Mouse (Mus musculus): ENCODE measurements at regions not wholly inside any gene's neighbourhood (a gene's known extent, or its start where the extent isn't known, plus 50 kb on each side); places are given as distances from the start of the nearest gene placed in this dataset.
A peak's percentile ranks its signal among the peaks of the same experiment; 100 is the strongest.

GRCm38 (mm10) chr1:61525881-61526280, 112.7 kb upstream of the Pard3b start:
- Histone ChIP-seq H3K9me3 (ENCODE audit: control insufficient read depth, low read length) (no peaks in the 10 kb centered on the region), H3K27me3 (ENCODE audit: control insufficient read depth, insufficient read depth, low read length) (no peaks in the 10 kb centered on the region), H3K4me3 (replicated peaks; ENCODE audit: low read depth, low read length) (no peak overlapping the region), H3K36me3 (ENCODE audit: control insufficient read depth, insufficient read depth, low read length) (no peaks in the 10 kb centered on the region), H3K9ac (replicated peaks; ENCODE audit: low read length) (no peak overlapping the region), H3K4me2 (ENCODE audit: low read length) (no peak overlapping the region), H3K27ac (replicated peaks; ENCODE audit: low read depth, low read length) (no peak overlapping the region), H3K4me1 (ENCODE audit: control insufficient read depth, insufficient read depth, low read length) (peaks cover 6% of the 10 kb centered on the region; the same call in 1 of the 2 replicates)
- no peak for DNase-seq
- 81% methylated on average over 8 of the region's 8 CpGs for WGBS
- ATAC-seq (ENCODE audit: low FRiP score, low TSS enrichment), result no peak

GRCm38 (mm10) chr1:61528757-61529156, 109.9 kb upstream of the Pard3b start:
- no peaks in the 10 kb centered on the region for H3K27me3 ChIP-seq (ENCODE audit: control insufficient read depth, insufficient read depth, low read length)
- H3K27ac ChIP-seq (replicated peaks; ENCODE audit: low read depth, low read length), result no peak overlapping the region
- H3K9ac ChIP-seq (replicated peaks; ENCODE audit: low read length), result no peak overlapping the region
- no peak overlapping the region for H3K4me3 ChIP-seq (replicated peaks; ENCODE audit: low read depth, low read length)
- WGBS, result 72% methylated on average over 15 of the region's 15 CpGs
- H3K4me2 ChIP-seq (ENCODE audit: low read length), result no peak overlapping the region
- H3K4me1 ChIP-seq (ENCODE audit: control insufficient read depth, insufficient read depth, low read length), result peaks cover 13% of the 10 kb centered on the region
- peak; percentile 60 for DNase-seq
- H3K36me3 ChIP-seq (ENCODE audit: control insufficient read depth, insufficient read depth, low read length), result no peaks in the 10 kb centered on the region
- ATAC-seq (ENCODE audit: low FRiP score, low TSS enrichment), result no peak
- no peaks in the 10 kb centered on the region for H3K9me3 ChIP-seq (ENCODE audit: control insufficient read depth, low read length)

- no peak overlapping the region for H3K27ac ChIP-seq (replicated peaks; ENCODE audit: low read depth, low read length)
- no peaks in the 10 kb centered on the region for H3K9me3 ChIP-seq (ENCODE audit: control insufficient read depth, low read length)
- H3K27me3 ChIP-seq (ENCODE audit: control insufficient read depth, insufficient read depth, low read length), result no peaks in the 10 kb centered on the region
- no peaks in the 10 kb centered on the region for H3K36me3 ChIP-seq (ENCODE audit: control insufficient read depth, insufficient read depth, low read length)
- ATAC-seq (ENCODE audit: low FRiP score, low TSS enrichment), result no peak
- peak; percentile 53 for DNase-seq
- no peak overlapping the region for H3K4me2 ChIP-seq (ENCODE audit: low read length)
- H3K4me3 ChIP-seq (replicated peaks; ENCODE audit: low read depth, low read length), result no peak overlapping the region
- peaks cover 13% of the 10 kb centered on the region for H3K4me1 ChIP-seq (ENCODE audit: control insufficient read depth, insufficient read depth, low read length)
- no peak overlapping the region for H3K9ac ChIP-seq (replicated peaks; ENCODE audit: low read length)
- 25% methylated on average over 3 of the region's 3 CpGs for WGBS
These were observed 108.5 kb upstream of the Pard3b start for GRCm38 (mm10) chr1:61530166-61530565.

- no peaks in the 10 kb centered on the region for H3K27me3 ChIP-seq (ENCODE audit: control insufficient read depth, insufficient read depth, low read length)
- H3K9ac ChIP-seq (replicated peaks; ENCODE audit: low read length), result 0 out of 2 replicates have a peak overlapping the region, but pooled peaks have one; percentile 9
- 30% methylated on average over 5 of the region's 5 CpGs for WGBS
- H3K4me3 ChIP-seq (replicated peaks; ENCODE audit: low read depth, low read length), result no peak overlapping the region
- no peaks in the 10 kb centered on the region for H3K36me3 ChIP-seq (ENCODE audit: control insufficient read depth, insufficient read depth, low read length)
- H3K9me3 ChIP-seq (ENCODE audit: control insufficient read depth, low read length), result no peaks in the 10 kb centered on the region
- ATAC-seq (ENCODE audit: low FRiP score, low TSS enrichment), result peak; percentile 57
- peaks cover 13% of the 10 kb centered on the region for H3K4me1 ChIP-seq (ENCODE audit: control insufficient read depth, insufficient read depth, low read length)
- H3K27ac ChIP-seq (replicated peaks; ENCODE audit: low read depth, low read length), result no peak overlapping the region
- no peak overlapping the region for H3K4me2 ChIP-seq (ENCODE audit: low read length)
- peak; percentile 73 for DNase-seq
These were observed 107.1 kb upstream of the Pard3b start for GRCm38 (mm10) chr1:61531487-61531886.

GRCm38 (mm10) chr1:61540081-61540480, 98.5 kb upstream of the Pard3b start:
- no peak for ATAC-seq (ENCODE audit: low FRiP score, low TSS enrichment)
- no peaks in the 10 kb centered on the region for H3K27me3 ChIP-seq (ENCODE audit: control insufficient read depth, insufficient read depth, low read length)

GRCm38 (mm10) chr1:61541166-61541565, 97.5 kb upstream of the Pard3b start:
- no peak overlapping the region for H3K4me2 ChIP-seq (ENCODE audit: low read length)
- WGBS, result 97% methylated on average over 4 of the region's 4 CpGs
- no peak overlapping the region for H3K4me3 ChIP-seq (replicated peaks; ENCODE audit: low read depth, low read length)
- no peaks in the 10 kb centered on the region for H3K4me1 ChIP-seq (ENCODE audit: control insufficient read depth, insufficient read depth, low read length)
- no peak overlapping the region for H3K27ac ChIP-seq (replicated peaks; ENCODE audit: low read depth, low read length)
- no peak overlapping the region for H3K9ac ChIP-seq (replicated peaks; ENCODE audit: low read length)
- ATAC-seq (ENCODE audit: low FRiP score, low TSS enrichment), result no peak
- no peaks in the 10 kb centered on the region for H3K27me3 ChIP-seq (ENCODE audit: control insufficient read depth, insufficient read depth, low read length)
- H3K9me3 ChIP-seq (ENCODE audit: control insufficient read depth, low read length), result no peaks in the 10 kb centered on the region
- H3K36me3 ChIP-seq (ENCODE audit: control insufficient read depth, insufficient read depth, low read length), result no peaks in the 10 kb centered on the region
- no peak for DNase-seq

More at GRCm38 (mm10) chr1:61540081-61540480, 98.5 kb upstream of the Pard3b start:
- H3K4me1 ChIP-seq (ENCODE audit: control insufficient read depth, insufficient read depth, low read length), result no peaks in the 10 kb centered on the region
- no peak overlapping the region for H3K9ac ChIP-seq (replicated peaks; ENCODE audit: low read length)
- no peaks in the 10 kb centered on the region for H3K9me3 ChIP-seq (ENCODE audit: control insufficient read depth, low read length)
- H3K27ac ChIP-seq (replicated peaks; ENCODE audit: low read depth, low read length), result no peak overlapping the region
- DNase-seq, result no peak
- H3K4me3 ChIP-seq (replicated peaks; ENCODE audit: low read depth, low read length), result no peak overlapping the region
- H3K4me2 ChIP-seq (ENCODE audit: low read length), result no peak overlapping the region
- H3K36me3 ChIP-seq (ENCODE audit: control insufficient read depth, insufficient read depth, low read length), result no peaks in the 10 kb centered on the region
- WGBS, result 77% methylated on average over 3 of the region's 3 CpGs

GRCm38 (mm10) chr1:61552577-61553517, 85.8 kb upstream of the Pard3b start:
- Histone ChIP-seq H3K4me3 (replicated peaks; ENCODE audit: low read depth, low read length) (no peak overlapping the region), H3K4me1 (ENCODE audit: control insufficient read depth, insufficient read depth, low read length) (0 out of 2 replicates have a peak, but pooled peaks cover 3% of the 10 kb centered on the region), H3K27me3 (ENCODE audit: control insufficient read depth, insufficient read depth, low read length) (no peaks in the 10 kb centered on the region), H3K9me3 (ENCODE audit: control insufficient read depth, low read length) (no peaks in the 10 kb centered on the region), H3K4me2 (ENCODE audit: low read length) (0 out of 2 replicates have a peak overlapping the region, but pooled peaks have one; percentile 12), H3K9ac (replicated peaks; ENCODE audit: low read length) (no peak overlapping the region), H3K36me3 (ENCODE audit: control insufficient read depth, insufficient read depth, low read length) (no peaks in the 10 kb centered on the region), H3K27ac (replicated peaks; ENCODE audit: low read depth, low read length) (no peak overlapping the region)
- 71% methylated on average over 21 of the region's 21 CpGs for WGBS
- DNase-seq (peak; percentile 82), ATAC-seq (ENCODE audit: low FRiP score, low TSS enrichment) (no peak; the same call in 1 of the 2 replicates)

GRCm38 (mm10) chr1:61559514-61559913, 79.1 kb upstream of the Pard3b start:
- Histone ChIP-seq H3K4me2 (ENCODE audit: low read length) (no peak overlapping the region), H3K9me3 (ENCODE audit: control insufficient read depth, low read length) (no peaks in the 10 kb centered on the region), H3K9ac (replicated peaks; ENCODE audit: low read length) (no peak overlapping the region), H3K27ac (replicated peaks; ENCODE audit: low read depth, low read length) (no peak overlapping the region), H3K27me3 (ENCODE audit: control insufficient read depth, insufficient read depth, low read length) (no peaks in the 10 kb centered on the region), H3K36me3 (ENCODE audit: control insufficient read depth, insufficient read depth, low read length) (no peaks in the 10 kb centered on the region), H3K4me1 (ENCODE audit: control insufficient read depth, insufficient read depth, low read length) (no peaks in the 10 kb centered on the region), H3K4me3 (replicated peaks; ENCODE audit: low read depth, low read length) (no peak overlapping the region)
- DNase-seq, result no peak
- 59% methylated on average over 2 of the region's 2 CpGs for WGBS
- ATAC-seq (ENCODE audit: low FRiP score, low TSS enrichment), result no peak

GRCm38 (mm10) chr1:61562091-61562490, 76.5 kb upstream of the Pard3b start:
- no peak for DNase-seq
- Histone ChIP-seq H3K9ac (replicated peaks; ENCODE audit: low read length) (no peak overlapping the region), H3K4me3 (replicated peaks; ENCODE audit: low read depth, low read length) (no peak overlapping the region), H3K36me3 (ENCODE audit: control insufficient read depth, insufficient read depth, low read length) (no peaks in the 10 kb centered on the region), H3K27ac (replicated peaks; ENCODE audit: low read depth, low read length) (no peak overlapping the region), H3K4me1 (ENCODE audit: control insufficient read depth, insufficient read depth, low read length) (no peaks in the 10 kb centered on the region), H3K9me3 (ENCODE audit: control insufficient read depth, low read length) (no peaks in the 10 kb centered on the region), H3K4me2 (ENCODE audit: low read length) (no peak overlapping the region), H3K27me3 (ENCODE audit: control insufficient read depth, insufficient read depth, low read length) (no peaks in the 10 kb centered on the region)
- ATAC-seq (ENCODE audit: low FRiP score, low TSS enrichment), result no peak
- 82% methylated on average over 2 of the region's 2 CpGs for WGBS
